ENCODE assay signal across 8 mouse cellular contexts in the genomic region with DNA sequence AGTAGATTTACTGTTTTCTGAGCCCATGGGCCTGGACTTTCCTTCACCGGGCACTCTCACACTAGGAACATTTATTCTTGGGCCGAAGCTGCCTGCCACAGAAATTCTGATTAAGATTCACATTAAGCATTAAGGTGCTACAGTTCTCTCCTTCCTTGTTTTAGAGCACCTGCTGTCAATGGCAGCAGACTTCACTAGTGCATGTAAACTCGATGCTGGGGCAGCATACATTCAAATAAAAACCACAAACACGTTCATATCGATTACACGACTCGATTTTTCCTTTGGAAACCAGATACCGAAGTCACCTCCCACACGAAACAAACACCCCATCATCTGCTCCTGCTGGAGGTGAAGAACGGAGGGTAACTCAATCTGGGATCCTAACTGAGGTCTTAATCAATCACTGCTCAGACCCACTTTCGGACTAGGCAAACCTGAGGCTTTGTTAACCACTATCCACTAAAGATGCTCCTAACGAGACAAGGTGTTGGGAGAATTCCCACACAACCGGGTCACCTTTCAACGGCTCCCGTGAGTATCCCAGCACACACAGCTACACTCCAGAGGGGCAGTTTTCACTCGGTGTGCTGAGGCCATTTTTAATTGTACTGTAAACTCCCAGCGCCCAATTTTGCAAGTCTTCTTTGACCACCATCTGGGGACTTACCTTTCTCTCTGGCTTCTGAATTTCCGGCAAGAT. TPM values are rescaled to one million over a fixed set of nuclear protein-coding genes. Genes with fewer than 3 reads are reported as not detected.
A peak's percentile ranks its signal among the peaks of the same experiment; 100 is the strongest.
DNase-seq lines count a peak whose midpoint lies in the region; TF ChIP-seq lines count a peak whose summit lies in the region.

No protein-coding gene starts in this region.

- no peak for DNase-seq in cerebellum, adult 2 months
- no peak for DNase-seq in cerebellum, adult 18-20 months
- DNase-seq in thymus, postnatal 0 days (ENCODE audit: low spot score): peak; percentile 7
- DNase-seq in thymus, postnatal 36 days: no peak
- peak; percentile 59 for DNase-seq in induced T-regulatory cell, adult 2 months (ENCODE audit: low read depth)
- peak; percentile 36 for DNase-seq in naive thymus-derived CD4-positive, alpha-beta T cell, adult 2 months (ENCODE audit: low read depth)
- no peak for DNase-seq in layer of hippocampus, postnatal 36 days
- no peak for DNase-seq in right cerebral cortex, adult 2 months (ENCODE audit: low spot score in 2 of 2)

- no peaks in the 10 kb centered on the region for H3K27me3 ChIP-seq in cerebellum, adult 2 months (ENCODE audit: control insufficient read depth, insufficient read depth, low read length)

- no peak for TF ChIP-seq CTCF in cerebellum, adult 2 months (IDR thresholded peaks at IDR 0.05; ENCODE audit: borderline replicate concordance, insufficient read depth, low read depth, low read length)

- no peak for TF ChIP-seq POLR2A in cerebellum, adult 2 months (IDR thresholded peaks at IDR 0.05; ENCODE audit: borderline replicate concordance, insufficient read depth, low read length)

- WGBS in cerebellum, adult 2 months: 9% methylated on average over 18 of the region's 18 CpGs

- H3K27ac ChIP-seq in cerebellum, adult 2 months (ENCODE audit: insufficient read depth, low read length): peak overlapping the region; percentile 22; the same call in 1 of the 2 replicates

- H3K4me3 ChIP-seq in cerebellum, adult 2 months (replicated peaks; ENCODE audit: insufficient read depth, low read depth, low read length): peak overlapping the region; percentile 66

- H3K4me1 ChIP-seq in cerebellum, adult 2 months (ENCODE audit: control insufficient read depth, insufficient read depth, low read length): 0 out of 2 replicates have a peak, but pooled peaks cover 3% of the 10 kb centered on the region

RNA-seq across cellular contexts. Expression of a gene that starts 0.9 kb away (rescaled TPM):
- 86.8 and 93.3 TPM in 2 replicates for polyA plus RNA-seq in cerebellum, adult 2 months (2012; rRNA removed)
- 138 and 139 TPM in 2 replicates for polyA plus RNA-seq in thymus, postnatal 0 days (2015; fragmentation: Nextera tagmentation; extraction: Ambion mirVana)
- total RNA-seq in layer of hippocampus, postnatal 36 days (2021): 10 to 100 TPM; 89.8 to 93.3 TPM

RNA-seq across cellular contexts. Expression of a gene that starts 52.6 kb away (rescaled TPM):
- 49.2 and 49.9 TPM in 2 replicates for polyA plus RNA-seq in cerebellum, adult 2 months (2012; rRNA removed)
- 126 and 147 TPM in 2 replicates for polyA plus RNA-seq in thymus, postnatal 0 days (2015; fragmentation: Nextera tagmentation; extraction: Ambion mirVana)
- total RNA-seq in layer of hippocampus, postnatal 36 days (2021): 10 to 100 TPM; 39.2 to 40.6 TPM

Comparison
In these comparisons a context has a peak if more than half of its experiments do, and no peak if none do; other contexts are left out.
1. DNase-seq: peak in thymus, postnatal 0 days (single experiment), induced T-regulatory cell, adult 2 months (single experiment) and naive thymus-derived CD4-positive, alpha-beta T cell, adult 2 months (single experiment); none in cerebellum, adult 2 months (0 of 2), cerebellum, adult 18-20 months (0 of 2), thymus, postnatal 36 days (0 of 2), layer of hippocampus, postnatal 36 days (0 of 2) and right cerebral cortex, adult 2 months (0 of 2).